Mouse (Mus musculus) kidney, postnatal 36 days (tissue): ENCODE data around the gene Slc4a1ap.
A peak's percentile ranks its signal among the peaks of the same experiment; 100 is the strongest.
"Not testable (repeated sequence)": the region's sequence is repeated elsewhere in the genome, so short reads cannot be mapped to it uniquely, and the experiment has no call there.

ENCODE experiments used
- DNase-seq, 2 experiments: peaks; one replicate each; pipeline ENCODE4 v3.0.0; 2021 to 2022; ENCODE audit warnings: mixed read lengths in 2 of 2

The Slc4a1ap gene

DNA sequence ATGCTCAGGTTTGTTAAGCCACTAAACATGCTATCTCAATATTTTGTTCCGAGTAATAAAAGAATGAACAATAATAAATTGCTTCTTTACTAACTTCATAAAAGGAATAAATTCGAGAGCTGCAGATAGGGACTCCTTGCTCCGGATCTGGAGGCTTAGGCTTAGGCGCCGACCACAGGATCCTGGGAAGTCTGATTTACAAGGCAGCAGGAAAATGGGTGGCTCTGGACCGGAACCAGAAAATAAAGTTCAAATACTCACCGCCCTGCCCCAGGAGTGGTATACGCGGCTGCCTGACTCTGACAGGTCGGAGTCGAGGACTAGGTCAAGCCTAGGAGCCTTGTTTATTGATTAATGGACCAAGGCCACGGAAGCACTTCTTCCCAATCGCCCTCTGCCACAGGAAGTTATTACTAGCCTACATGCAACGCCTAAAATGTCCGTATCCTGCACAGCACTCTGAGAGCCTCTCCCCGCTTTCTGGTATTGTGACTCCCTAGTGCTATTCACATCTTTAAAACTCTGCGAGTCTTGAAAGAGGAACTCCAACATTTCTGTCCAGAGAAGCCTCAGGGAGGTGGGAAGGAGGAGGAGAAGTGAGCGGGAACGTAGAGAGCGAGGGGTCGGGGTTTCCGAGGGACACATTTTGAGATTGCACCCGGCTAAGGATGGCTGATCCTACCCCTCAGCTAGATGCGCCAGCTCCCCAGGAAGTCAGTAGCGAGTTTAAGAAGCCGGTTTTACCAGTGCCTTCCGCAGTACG lies at the start of gene Slc4a1ap:
TSS of gene Slc4a1ap (plus strand) at position 642 of the 763 bp plus-strand sequence.
- peak; percentile 84 to 85 for DNase-seq

DNA sequence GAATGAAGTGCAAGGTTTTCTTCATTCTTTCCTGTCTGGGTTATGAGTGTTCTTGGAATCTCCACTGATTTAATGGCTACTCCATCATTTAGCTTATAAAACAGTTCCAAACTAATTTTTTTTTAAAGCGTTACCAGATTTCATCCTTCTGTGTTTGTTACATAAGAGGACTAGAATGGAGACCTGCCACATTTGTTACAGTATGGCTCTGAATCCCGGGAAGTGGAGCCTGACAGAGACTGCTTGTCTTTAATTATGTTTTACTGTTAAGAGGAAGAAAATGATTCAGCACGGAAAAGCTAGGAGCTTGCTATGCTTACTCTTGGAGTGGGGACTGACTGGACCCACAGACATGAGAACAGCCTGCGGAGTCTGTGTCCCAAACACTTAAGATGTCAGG lies 46.3 kb upstream of the Slc4a1ap start:
- no peak for DNase-seq

- no peak for DNase-seq
Measured at GRCm38 (mm10) chr5:31485440-31485839, 41.4 kb upstream of the Slc4a1ap start, which contains the start of gene 4930548H24Rik. 4930548H24Rik (plus strand) TSS chr5:31485740.

DNA sequence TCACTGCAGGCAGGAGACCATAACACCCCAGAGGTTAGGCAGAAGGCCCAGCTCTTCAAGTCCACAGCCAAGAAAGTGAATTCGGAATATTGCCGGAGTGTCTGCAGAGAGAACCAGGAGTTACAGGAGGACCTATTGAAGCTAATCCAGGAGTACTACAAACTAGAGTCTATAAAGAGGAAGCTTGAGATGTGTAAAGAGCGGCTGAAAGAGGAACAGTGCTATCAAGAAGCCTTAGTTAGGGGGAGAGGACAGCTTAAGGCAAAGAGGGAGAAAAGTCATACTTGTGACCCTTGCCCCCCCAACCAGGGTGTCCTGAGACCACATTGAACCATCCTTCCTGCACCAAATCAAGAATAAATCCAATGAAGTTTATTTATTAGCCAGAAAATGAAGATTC lies 38.9 kb upstream of the Slc4a1ap start:
- DNase-seq, result no peak

GRCm38 (mm10) chr5:31489116-31489769 lies 37.6 kb upstream of the Slc4a1ap start:
- DNase-seq, result no peak

DNA sequence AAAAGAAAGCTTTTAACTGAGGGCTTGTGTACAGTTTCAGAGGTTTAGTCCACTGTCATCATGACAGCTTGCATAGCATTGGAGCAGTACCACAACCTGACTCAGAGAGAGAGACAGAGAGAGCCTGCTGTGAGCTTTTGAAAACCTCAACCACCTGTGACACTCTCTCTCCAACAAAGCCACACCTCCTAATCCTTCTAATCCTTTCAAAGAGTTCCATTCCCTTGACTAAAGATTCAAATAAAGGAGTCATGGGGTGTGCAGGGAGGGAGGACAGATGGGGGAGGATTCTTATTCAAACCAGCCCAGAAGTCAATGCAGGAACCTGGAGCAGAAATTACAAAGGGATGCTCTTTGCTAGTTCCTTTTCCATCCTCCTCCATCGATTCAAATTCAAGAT lies 34.8 kb upstream of the Slc4a1ap start:
- no peak for DNase-seq

DNA sequence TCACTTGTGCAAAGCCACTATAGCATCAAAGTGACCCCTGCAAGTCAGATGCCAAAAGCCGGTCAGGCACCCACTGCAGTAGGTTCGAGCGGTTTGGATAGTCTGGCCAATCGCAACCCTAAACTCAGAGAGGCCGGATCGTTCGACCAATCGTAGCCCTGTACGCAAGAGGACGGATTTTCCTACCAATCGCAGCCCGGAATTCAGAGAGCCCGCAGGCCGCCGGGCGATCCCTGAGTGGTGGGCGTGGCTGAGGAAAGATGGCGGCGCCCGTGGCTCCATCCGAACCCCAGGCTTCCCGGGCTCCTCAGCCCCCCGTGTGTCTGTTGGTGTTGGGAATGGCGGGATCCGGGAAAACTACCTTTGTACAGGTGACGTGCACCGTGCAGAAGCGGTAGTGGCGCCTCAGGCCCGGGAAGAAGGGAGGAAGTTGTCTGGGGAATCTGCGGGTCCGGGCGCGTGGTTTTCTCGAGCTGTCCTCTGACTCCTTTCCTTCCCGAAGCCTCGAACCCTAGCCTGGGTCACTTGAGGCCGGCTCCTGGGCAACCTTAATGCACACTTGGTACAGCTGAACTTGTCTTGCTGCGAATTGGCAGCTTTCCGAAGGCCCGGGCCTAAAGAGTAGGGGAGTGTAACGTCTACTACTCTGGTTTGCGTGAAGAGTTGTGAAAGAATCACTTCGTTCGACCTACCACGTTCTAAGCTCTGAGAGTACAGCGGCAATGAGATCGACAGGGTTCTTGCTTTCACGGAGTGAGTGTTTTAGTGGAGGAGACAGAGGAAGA lies 32.1 kb upstream of the Slc4a1ap start, which contains the start of gene Gpn1:
TSS of gene Gpn1 (plus strand) at position 229 of the 785 bp plus-strand sequence.
- DNase-seq, result peak; percentile 94 to 95

- no peak for DNase-seq
Measured at GRCm38 (mm10) chr5:31504843-31505242, 22.0 kb upstream of the Slc4a1ap start.

- DNase-seq, result no peak
Measured at GRCm38 (mm10) chr5:31512481-31512880, 14.3 kb upstream of the Slc4a1ap start.

- DNase-seq, result no peak
Measured at GRCm38 (mm10) chr5:31520556-31520955, 6.2 kb upstream of the Slc4a1ap start.

DNA sequence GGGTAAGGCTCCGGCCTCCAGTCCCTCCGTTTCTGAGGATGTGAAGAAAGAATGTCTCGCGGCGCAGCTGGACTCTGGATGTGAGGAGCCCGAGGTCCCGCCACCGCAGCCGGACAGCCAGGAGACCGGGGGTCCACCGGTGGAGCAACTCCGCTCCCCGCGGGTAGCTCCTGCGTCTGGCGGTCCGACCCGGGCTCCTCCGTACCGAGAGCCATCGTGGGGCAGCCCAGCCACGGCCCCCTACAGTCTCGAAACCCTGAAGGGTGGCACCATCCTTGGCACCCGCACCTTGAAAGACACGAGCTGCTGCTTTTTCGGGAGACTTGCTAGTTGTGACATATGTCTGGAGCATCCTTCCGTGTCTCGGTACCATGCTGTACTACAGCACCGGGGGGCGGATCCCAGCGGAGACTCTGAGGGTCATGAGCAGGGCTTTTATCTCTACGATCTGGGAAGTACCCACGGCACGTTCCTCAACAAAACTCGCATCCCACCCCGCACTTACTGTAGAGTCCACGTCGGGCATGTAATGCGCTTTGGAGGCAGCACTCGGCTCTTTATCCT lies 404 bp downstream of the Slc4a1ap start:
- DNase-seq, result no peak

- not testable (repeated sequence) for DNase-seq
Measured at GRCm38 (mm10) chr5:31527707-31528106, 912 bp downstream of the Slc4a1ap start, which contains the start of gene Supt7l. Supt7l (minus strand) TSS chr5:31527807.

DNA sequence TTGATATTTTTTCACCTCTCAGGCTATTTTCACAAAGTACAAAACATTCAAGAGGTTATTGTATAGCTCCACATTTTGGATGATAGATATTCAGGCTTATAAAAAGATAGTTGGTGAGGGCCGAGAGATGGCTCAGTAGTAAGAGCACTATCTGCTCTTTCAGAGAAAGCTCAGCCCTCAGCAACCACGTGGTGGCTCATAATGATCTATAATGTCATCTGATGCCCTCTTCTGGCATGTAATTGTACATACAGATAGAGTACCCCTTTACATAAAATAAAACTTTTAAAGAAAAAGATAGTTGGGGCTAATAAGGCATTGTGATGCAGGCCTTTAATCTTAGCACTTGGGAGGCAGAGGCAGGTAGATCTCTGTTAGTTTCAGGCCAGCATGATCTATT lies 1.8 kb downstream of the Slc4a1ap start:
- no peak for DNase-seq

DNA sequence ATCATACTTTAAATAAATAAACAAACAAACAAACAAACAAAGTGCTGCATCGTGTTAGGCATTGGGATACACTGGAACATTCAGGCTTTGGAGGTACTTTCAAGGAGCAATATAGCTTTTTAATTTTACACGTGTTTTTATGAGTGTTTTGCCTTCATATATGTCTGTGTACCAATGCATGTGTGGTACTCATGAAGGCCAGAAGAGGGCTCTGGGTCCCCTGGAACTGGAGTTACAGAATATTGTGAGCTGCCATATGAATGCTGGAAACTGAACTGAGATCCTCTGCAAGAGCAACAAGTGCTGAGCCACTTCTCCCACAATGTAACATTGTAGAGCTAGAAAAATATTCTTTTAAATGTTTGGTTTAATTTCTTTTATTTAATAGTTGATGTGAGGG lies 8.4 kb downstream of the Slc4a1ap start:
- no peak for DNase-seq

GRCm38 (mm10) chr5:31559401-31559800 lies 32.6 kb downstream of the Slc4a1ap start:
- DNase-seq, result no peak

DNA sequence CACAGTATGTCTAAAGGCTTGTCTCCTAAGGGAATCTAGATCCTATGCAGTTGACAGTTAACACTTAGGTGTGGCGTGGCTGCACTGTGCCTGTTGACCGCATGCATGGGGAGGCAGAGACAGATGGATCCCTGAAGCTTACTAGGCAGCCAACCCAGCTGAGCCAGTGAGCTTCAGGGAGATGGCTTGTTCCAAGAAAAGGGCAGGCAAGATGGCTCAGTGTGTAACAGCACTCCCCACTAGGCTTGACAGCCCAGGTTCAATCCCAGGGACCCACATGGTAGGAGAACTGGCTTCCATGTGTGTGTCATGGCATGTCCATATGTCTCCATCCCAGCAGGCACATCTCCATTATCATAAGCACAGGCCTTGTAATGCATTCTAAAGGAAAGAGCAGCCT lies 33.6 kb downstream of the Slc4a1ap start:
- no peak for DNase-seq

DNA sequence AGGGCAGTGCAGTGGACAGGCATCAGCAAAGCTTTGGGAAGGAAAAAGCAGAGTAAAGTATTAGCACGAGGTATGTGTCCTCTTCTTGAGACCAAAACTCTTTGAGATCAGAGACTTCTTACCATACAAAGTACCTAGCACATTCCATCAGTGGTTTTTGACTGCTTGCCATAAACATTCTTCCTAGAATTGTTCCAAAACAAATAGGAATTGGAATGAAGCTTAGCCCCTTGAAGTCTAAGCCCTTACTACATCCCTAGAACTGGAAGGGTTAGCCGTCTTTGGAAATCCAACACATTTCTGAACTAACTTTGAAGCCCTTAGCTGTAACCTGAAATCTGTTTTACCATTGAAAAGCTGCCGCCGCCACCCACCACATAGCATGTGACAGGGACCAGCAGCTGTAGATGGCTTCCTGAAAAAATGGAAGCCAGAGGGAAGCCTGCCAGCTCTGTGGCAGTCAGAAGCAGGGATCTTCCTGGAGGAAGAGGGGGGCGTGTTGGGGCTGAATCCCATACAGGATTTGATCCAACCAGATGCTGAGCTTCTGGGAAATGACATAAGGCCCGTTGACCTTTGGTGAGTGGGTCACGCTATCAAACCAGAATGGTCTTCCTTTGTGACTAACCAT lies 35.4 kb downstream of the Slc4a1ap start:
- peak; percentile 76 to 77 for DNase-seq

DNA sequence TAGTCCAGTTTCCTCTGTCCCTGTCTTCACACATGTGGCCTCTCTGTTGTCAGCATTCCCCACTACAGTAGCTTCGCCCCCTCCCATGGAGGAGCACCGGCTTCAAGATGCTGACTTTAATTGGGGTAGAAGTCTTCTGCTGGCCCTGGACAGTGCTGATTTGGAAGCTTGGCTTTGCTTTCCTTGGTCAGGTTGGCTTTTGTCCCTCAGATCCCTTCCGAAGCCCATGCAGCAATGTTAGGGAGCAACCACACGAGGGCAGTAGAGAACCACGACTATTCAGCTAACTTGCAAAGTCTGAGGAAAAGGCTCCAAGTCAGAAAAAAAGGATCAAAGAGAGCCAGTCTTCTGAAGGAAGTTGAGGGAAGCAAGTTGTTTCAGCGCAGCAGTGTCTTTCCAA lies 36.7 kb downstream of the Slc4a1ap start:
- DNase-seq, result peak; percentile 73 to 85

GRCm38 (mm10) chr5:31563905-31564304 lies 37.1 kb downstream of the Slc4a1ap start:
- no peak for DNase-seq

GRCm38 (mm10) chr5:31564976-31565375 lies 38.2 kb downstream of the Slc4a1ap start:
- peak in 1 of 2 experiments; percentile 41 for DNase-seq

GRCm38 (mm10) chr5:31566026-31566425 lies 39.2 kb downstream of the Slc4a1ap start:
- DNase-seq, result no peak

GRCm38 (mm10) chr5:31566457-31566856 lies 39.7 kb downstream of the Slc4a1ap start:
- DNase-seq, result no peak
